Mouse (Mus musculus) left cerebral cortex, adult 8-10 months (tissue): ENCODE measurements at regions not wholly inside any gene's neighbourhood (a gene's known extent, or its start where the extent isn't known, plus 50 kb on each side); places are given as distances from the start of the nearest gene placed in this dataset.
"Not testable (repeated sequence)": the region's sequence is repeated elsewhere in the genome, so short reads cannot be mapped to it uniquely, and the experiment has no call there.

Experiments used
- DNase-seq, 2 experiments: peaks; one replicate each; pipeline ENCODE4 v3.0.0; 2022; ENCODE audit warnings: low spot score in 2 of 2

DNA sequence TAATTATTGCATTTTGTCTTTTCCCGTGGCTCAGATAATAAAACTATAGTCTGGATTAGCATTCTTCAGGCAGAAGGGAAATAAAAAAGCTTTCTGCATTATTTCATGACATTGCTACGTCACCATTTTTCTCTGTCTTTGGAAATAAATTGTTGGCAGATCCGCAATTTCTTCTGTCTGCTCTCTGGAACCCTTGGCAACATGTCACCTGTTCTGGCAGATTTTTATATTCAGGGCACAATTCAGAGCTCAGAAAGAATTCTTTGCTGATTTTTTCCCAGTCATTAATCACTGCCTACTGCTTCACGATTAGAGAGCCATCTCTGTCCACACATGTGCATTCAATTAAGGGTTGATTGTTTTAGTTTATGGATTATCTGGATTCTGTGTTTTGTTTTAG lies 460.5 kb downstream of the Cdh8 start:
- DNase-seq: no peak

DNA sequence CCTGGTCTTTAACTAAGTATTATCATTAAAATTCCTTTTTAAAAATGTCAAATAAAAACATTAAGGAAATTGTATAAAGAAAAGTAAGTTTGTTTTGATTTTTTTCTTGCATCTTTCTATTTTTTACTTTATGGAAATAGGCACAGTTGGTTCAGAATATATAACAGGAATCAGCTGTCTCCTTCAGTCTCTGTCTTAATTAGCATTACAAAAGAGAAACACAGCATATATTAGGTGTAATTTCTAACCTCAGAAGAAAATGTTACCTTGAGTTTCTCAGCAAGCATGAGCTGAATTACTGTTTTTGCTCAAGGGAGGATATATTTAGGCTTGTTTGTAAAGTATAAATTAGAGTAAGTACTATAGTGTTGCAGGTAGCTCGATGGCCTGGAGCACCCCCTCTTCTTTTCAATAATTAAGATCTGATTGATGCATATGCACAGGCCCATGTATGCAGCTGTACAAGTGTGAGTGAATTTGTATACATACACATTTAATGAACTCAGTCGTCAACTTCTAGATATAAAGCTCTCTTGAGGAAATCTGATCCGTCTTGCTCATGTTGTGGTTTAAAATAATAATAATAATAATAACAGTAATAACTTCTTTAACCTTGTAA lies 503.0 kb downstream of the Cdh8 start:
- no peak for DNase-seq

DNA sequence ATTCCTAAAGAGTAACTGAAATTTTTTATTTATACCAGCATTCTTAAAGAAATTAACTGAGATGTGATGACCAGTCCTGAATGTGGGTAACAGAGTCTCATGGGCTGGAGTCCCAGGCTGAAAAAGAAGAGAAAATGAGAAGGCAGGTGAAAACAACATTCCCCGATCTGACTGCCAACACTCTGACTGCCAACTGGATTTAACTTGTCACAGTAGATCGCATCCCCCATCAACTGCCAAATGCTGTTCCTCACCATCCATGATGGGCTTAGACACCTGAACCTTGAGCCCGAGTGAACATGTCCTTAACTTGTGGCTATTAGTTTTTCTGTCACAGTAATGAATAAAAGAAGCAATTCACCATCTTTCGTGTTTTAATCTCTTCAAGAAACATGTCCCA lies 522.9 kb downstream of the Cdh8 start:
- DNase-seq: no peak

DNA sequence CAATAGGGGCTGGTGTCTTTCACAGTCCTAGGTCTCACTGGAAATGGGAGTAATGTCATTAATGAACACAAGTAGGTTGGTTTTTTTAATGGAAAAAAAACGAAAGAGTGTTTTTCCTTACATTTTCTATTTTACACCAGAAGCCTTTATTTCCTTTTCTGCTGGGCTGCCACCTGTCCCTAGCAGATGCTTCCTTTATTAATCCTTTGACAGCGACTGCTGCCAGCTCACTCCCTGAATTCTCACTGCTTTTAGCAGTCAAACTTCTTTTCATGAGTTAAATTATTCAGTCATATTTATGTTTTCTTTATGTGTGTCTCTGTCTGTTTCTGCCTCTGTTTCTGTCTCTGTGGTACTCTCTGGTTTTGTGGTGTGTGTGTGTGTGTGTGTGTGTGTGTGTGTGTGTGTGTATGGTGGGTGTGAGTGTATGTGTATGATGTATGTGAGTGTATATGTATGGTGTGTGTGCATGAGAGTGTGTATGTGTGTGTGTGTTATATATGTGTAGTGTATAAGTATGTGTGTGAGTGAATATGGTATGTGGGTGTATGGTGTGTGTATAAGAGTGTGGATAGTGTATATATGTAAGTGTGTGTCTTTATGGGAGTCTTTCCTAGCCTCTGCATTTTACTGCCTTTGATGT lies 554.5 kb downstream of the Cdh8 start:
- peak in 1 of 2 experiments; percentile 6 for DNase-seq

DNA sequence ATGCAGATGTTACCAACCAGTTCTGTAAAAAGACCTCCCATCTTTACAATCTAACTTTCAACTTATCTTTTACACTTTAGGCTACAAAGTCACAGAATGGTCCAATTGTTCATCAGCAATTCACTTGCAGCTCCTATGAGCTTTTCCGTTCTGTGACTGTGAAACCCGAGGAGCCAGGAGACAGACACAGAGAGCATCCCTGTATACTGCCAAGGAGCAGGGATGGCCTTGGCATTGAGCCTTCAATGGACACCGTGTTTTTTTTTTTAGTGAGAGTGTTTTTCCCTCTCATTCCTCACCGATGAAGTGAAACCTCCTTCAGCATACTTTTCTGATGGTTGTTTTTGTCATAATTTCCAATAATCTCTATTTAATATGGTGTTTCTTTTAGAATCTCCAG lies 555.1 kb downstream of the Cdh8 start:
- DNase-seq: no peak

DNA sequence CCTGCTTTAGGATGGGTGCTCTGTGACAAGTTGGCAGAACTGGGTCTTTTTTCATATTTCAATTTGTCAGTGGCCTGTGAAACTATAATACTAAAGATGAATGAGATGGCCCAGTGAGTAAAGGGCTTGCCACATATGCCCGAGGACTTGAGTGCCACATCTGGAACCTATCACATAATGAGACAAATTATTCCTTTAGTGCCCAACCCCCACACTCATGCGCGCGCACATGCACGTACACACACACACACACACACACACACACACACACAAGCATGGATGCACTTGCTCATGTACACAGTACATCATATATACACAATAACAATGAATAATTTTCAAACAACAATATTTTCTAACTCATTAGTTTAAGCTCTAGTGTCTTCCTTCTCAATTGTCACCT lies 555.9 kb downstream of the Cdh8 start:
- no peak for DNase-seq

DNA sequence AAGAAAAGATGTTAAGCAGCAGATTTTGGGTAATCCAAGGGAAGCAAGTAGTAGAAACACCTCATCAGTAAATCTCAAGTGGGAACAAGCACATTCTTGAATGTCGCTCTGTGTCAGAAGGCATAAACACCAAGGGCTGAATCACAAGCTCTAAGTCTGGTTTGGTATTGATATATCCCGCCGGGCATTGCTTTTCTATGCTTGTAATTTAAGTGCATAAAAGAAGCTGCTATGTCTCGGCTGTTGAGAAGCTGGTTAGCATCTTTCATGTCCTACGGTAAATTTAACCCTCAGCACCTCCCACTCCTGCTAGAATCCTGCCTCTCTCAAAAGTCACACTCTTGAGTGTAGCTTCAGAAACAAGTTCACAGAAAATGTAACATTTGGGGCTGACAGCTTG lies 586.8 kb downstream of the Cdh8 start:
- DNase-seq: peak; percentile 3 to 15

DNA sequence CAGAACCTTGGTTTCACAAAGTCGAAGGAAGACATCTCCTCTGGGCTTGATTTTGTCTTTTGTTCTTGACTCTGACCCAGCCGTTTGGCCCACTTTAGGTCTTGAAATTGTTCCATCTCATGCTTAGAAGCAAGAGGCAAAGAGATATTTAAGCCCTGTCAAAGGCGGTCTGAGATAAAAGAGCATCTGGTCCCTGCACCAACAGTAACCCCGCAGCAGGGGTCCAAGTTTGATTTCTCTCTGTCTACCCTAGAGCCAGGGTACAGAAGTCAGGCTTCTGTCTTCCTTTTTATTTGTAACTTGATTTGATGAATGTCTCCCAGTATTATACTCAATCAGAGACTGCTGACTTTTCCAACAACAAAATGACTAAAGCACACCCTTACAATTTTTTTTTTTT lies 587.3 kb downstream of the Cdh8 start:
- no peak for DNase-seq

DNA sequence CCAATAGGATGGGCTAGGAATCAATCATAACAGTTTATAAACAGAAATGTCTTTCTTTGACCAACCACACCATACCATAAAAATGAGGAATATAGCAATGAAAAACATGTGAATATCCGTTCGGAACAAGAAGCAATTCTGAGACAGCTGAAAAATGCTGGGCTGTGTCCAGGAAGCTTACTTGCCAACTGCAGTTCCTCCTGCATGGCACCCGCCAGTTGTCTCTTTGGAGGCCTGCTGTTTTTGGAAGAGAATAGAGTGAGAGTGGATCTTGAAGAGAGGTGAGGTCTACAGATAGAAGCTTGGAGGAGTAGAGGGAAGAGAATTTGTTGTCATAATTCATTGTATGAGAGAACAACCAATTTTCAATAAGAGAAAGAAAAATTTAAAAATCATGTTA lies 604.3 kb downstream of the Cdh8 start:
- DNase-seq: no peak

DNA sequence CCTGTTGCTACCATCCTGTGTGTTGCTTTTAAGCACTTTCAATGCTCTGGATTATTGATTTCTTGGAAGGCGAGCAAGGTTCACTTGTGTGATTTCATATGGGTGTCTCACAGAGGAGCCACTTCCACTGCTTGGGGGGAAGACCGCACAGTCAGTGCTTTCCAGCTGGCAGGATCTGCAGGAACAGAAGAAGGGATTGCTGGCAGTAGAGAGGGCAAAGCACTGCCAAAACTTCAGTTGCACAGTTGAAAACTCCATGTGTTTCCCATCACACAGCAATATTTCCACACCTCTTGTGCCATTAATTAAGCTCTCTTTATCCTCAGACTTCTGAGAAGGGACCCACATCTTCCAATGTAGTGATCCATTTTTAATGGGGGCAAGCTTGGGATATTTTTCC lies 618.8 kb downstream of the Cdh8 start:
- no peak for DNase-seq

DNA sequence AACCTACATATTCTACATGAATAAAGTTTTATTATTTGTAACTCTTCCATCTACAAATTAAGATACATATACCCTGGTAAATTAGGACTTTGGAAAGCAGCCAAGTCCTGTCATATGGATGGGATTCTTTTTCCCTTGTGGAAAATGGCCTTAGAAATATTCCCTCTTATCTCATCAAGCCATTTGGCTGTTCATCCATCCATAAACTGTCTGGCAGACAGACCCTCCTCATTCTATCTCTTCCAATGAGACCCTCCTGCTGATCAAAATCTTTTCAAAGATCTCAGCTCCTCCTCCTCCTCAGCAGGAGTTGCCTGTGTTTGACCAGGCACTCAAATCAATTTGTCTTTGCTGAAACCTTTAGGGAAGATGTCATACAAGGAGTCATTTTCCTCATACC lies 649.2 kb downstream of the Cdh8 start:
- no peak for DNase-seq

DNA sequence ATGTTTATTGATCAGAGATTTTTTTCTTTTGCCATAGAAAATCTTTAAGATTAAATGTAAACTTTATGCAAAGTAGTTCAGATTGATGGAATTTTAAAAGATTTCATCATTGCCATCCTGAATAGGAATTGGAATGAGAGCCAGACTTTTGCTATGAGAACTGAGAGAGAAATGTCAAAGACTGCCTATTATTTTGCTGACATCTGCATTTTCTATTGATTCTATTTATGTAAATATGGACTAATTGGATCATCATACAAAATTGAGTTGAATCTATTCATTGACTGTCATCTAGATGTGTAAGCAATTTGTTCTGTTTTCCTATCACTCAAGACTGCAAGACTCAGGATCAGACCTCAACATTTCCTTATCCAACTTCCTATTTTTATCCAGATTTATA lies 659.7 kb downstream of the Cdh8 start:
- DNase-seq: no peak

DNA sequence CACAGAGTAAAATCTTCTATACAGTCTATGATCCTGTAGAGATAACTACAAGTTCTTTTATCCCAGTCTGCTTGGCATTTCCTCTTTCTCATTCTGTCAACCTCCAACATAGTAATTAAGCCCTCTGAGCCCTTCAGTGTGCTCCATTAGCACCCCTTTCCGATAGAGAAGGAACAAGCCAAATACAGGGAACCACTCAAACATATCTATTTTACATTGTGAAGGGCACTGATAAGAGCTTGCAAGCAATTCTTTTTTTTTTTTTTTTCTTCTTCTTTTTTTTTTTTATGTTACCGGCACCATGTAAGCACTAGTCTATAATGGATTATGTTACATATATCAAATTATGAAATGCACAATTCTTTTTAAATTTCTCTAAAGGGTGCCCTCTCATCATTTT lies 660.5 kb downstream of the Cdh8 start:
- no peak for DNase-seq

DNA sequence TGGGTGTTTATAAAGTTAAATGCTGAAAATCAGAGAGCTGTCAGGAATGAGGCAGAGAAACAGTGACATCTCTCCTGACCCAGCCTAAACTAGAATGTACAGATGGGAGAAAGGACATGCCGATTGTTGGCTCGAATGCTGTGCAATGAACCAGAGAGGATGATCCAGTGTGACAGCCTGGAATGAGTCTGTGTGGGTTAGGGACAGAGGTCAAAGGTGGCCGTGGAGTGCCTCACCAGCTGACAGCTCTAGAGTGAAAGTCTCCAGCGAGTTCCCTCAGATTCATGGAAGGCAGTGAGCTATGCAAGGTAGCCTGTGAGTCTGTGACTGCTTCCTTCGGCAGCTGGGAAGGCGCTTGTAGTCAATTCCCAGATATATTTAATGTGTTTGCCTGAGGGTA lies 663.9 kb downstream of the Cdh8 start:
- DNase-seq: no peak

DNA sequence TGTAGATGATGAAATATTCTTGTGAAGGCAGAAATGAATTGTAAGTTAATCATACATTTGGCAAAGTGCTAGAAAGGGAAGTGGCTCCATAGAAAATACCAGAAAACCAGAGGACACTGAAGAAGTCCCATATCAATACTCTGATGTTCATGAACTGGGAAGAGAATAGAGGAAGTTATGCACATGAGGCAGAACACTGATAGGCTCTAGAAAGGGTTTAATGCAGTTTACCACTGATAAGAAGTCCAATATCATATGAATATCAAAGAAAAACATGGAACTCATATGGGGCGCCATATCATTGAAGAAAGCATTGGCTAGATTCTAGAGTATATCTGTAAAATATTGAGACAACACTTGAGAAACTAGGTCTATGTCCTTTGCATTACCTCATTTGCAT lies 708.5 kb downstream of the Cdh8 start:
- no peak for DNase-seq

DNA sequence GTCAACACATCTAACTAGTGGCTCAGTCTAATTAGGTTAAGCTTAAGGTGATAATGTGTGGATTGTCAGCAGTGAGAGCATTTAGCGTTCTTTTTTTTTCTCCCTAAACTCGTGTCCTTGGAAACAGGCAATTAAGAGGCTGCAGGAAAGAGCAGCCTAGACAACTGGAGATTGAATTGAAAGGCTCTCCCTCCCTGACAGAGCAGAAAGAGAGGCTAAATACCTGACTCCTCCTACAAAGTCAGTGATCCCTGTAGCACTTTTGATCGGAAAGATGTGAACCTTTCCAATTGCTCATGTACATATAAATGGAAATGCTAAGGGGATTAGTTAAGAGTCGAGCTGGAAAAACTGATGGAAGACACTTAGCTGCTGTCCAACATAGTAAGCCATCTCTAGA lies 710.1 kb downstream of the Cdh8 start:
- DNase-seq: no peak

DNA sequence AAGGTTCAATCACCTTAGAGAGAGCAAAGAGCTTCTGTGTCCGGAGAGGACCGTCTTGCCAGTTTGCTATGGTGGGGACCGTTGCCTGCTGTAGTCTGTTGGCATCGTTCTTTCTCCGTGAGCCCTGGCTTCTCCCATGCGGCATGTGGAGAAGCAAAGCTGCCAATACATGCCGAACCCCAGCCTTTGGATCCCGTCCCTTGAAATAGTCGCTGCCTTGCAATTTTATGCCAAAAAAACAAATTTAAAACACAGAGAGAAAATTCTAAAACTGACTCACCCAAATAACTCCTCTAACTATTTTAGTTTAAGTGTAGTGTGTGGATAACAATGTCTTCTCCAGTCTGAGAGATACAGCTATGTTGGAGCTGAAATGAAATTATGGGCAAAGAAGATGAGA lies 731.1 kb downstream of the Cdh8 start:
- peak in 1 of 2 experiments; percentile 24 for DNase-seq

DNA sequence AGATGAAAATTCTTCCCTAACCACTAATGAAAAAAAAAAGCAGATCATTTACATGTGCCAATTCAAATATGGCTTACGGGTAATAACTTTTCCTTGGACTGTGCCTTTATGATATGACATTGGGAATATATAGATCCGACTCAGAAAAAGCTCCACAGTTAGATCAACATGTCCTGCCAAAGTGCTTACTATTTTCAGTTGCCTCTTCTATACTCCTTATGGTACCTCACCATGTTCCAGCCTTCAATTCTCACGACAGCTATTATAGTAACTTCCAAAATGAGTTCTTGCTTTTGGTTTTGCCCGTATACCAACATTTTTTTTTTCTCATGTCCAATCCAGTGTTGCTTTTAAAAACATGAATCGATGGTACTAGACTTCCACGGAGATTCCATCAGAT lies 731.7 kb downstream of the Cdh8 start:
- DNase-seq: no peak

DNA sequence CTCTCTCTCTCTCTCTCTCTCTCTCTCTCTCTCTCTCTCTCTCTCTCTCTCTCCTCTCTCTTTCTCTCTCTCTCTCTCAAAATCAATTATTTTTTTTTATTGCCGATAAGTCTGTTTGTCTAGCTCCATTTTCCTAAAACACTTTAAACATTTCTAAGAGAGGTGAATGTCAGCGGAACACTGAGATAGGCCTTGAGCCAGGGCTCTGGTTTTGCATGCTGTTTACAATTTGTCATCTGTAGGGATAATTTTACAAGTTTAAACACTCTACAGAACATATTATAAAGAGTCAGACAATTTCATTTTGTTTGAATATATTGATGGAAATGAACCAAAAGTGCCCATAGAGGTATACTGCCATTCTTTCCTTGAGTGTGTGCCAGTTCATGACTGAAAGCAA lies 736.2 kb downstream of the Cdh8 start:
- DNase-seq: no peak

DNA sequence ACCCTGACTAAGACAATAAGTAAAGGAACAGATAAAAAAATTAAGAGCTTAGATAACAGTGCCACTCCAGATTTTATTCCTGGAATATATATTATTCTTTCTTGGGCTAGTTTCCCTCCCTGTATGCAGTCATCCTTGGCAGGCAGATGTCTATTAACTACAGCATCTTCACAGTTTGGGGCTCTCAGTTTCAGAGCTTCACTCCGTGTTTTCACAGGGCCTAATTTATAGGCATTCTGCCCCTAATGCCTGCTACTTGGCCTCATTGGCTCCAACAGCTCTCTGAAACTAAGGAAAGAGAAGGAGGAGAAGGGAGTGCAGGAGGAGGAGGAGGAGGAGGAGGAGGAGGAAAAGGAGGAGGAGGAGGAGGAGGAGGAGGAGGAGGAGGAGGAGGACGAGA lies 757.0 kb downstream of the Cdh8 start:
- DNase-seq: no peak

DNA sequence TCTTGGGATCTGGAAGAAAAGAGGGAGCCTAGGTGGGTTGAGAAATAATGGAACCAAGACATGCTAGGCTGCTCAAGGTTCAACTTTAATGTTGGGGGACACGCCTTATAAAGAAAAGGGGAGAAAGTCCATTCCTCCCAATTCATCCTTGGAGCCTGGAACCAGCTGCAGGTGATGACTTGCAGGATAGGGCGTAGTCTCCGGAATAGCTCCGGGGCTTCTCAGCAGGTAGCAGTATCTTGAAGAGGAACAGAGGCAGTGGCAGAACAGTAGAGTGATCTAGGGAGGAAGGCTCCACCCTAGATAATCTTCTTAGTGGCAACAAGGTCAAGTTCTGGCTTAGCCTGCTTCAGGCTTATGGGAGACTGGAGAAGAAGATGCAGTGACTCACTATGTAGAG lies 764.0 kb downstream of the Cdh8 start:
- DNase-seq: not testable (repeated sequence)

DNA sequence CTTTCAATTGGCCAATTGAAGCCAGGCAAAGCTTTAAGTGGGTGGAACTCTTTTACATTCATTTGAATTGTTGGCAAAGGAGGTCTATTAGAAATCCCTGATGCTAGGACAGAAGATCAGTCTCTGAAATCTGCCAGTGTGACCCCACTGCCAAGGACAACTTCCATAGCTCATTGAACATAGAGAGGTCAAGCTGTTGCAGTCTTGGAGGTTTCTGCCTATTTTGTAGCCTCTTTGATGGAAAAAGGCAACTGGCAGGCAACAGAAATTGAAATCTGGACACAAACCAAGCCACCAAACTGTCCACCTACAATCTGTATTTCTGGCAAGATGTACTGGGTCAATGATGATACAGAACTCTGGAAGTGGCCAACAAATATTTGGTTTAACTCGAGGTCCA lies 765.3 kb downstream of the Cdh8 start:
- DNase-seq: no peak

DNA sequence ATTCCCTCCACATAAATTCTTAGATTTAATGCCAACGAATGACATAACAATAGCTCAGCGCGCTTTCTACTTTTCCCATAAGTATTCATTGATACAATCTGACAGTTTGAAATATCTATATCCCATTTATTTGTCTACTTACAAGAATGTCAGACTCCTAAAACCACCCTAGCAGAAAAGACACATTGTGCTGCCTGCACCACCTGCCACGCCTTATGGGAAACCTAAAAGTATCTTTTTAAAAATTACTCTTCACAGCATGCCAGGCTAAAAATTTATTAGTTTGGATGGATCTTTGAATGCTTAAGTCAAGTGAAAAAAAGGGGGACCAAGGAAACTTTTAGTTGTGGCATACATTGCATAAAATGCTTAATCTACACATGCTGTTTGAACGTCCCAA lies 788.1 kb downstream of the Cdh8 start:
- DNase-seq: no peak
